Mouse (Mus musculus) naive thymus-derived CD4-positive, alpha-beta T cell, adult 5 months (primary cell): Measurements from ENCODE around the gene Tie1. TPM values are rescaled to one million over a fixed set of nuclear protein-coding genes. Genes with fewer than 3 reads are reported as not detected.

Source experiments
- polyA plus RNA-seq: library from polyadenylated mRNA; unstranded; fragments of 100-300 nt; shearing (Covaris generic); gene quantifications from one replicate; pipeline ENCODE4 v1.2.1, GENCODE M21; 2017

Tie1 gene
- not detected for polyA plus RNA-seq

GRCm38 (mm10) chr4:118489717-118490132, at the start of gene Tie1:
Gene Tie1 (minus strand): TSS chr4:118490061.

DNA sequence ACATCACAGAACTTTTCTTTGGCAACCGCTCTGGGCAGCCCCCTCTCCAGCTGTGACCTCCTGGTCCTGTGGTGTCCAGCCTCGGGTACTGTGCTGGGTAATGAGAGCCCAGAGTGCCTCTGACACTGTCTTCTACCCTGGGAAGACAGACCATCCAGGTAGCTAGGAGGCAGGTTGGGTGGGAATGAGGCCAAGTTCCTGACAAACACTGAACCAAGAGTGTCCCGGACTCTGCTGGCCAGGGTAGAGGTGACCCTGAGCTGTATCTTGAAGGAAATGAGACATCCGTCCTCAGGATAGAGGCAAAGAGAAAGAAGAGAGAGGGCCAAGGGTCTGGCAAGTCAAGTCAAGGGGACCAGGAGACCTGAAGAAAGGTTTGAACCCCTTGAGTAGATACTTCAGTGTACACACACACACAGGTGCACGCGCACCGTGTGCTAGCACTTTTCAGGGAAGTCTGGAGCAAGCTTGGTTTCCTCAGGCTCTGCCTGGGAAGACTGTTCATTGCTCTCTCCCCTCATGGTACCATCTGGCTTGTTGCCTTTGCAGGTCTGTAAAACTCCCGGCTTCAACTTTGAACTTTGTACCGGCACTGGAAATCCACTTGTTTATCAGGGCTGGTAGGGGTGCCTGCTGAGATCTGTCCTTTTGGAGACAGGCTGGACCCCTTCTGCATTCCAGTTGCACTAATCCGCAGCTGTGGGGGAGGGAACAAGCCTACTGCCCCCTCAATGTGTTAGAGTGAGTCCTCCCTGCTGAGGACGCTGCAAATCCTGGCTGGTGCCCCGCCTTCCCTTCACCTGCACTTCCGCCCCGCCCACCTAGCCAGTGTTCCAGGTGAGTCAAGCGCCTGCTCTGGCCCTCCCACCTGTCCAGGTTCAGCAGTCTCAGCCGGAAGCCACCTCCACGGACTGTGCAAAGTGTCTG, 36.8 kb upstream of the Tie1 start, which contains the start of gene 2610528J11Rik:
Gene 2610528J11Rik (plus strand): TSS at position 592 of the 927 bp plus-strand sequence.

DNA sequence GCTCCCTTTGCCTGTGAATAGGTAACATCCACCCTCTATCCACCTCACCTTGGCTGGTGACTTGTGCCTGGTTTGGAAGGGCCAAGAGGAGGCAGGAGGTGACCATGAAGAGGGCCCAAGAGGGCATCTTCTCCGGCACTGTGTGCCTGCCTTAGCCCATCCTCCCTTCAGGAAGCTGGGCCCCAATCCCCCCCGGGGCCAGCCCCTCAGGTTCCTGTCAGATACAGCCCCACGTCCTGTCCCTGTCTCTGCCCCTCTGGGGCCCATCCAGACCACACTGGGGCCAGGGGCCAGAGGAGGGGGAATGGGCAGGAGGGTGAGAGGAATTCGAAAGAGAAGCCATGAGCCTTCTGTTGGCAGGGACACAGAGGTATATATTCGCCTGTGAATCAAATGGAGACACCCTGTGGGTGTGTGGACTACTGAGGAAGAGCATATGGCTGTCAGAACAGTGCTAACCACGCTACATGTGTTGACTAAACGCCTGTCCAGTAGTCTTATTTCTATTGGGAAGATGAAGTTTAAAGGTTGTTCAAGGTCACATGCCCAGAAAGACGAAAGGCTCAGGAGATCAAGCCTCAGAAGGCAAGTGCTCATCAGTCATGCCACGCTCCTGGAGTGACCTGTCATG, 32.4 kb downstream of the Tie1 start, which contains the start of gene Mpl:
Gene Mpl (minus strand): TSS at position 169 of the 631 bp plus-strand sequence.

DNA sequence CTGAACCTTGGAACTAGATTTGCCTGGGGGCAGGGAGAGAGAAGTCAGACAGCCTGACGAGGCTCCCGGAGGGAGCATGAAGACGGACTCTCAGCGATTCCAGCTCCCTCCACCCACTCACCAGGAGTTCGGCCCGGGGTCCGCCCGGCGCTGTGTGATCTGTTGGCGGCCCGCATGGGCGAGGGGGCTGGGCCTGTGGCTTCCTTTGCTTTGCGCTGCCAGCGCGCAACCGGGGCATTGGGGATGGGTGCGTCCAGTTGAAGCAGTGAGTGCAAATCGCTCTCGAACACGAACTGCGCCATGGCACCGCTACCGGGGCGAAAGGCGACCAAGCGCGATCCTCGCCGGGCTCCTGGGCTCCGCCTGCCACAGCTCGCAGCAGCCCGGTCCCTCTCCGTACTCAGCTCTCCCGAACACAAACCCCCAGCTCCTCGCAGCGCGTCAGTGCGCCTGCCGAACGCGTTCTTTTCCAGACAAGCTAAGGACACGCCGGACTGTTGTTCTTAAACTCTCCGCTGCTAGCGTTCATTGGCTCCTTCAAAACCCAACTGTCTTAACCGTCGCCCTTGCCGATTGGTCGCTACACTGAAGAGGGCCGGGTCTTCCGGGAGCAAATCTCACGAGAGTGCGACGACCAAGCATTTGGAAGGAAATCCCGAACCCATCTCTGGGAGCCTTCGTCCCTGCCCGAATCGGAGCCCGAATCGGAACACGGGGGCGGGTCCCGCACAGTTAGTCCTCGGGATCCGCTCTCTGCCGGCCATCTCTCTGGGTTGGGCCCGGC, 52.8 kb downstream of the Tie1 start, which contains the start of gene Cdc20:
Gene Cdc20 (minus strand): TSS at position 533 of the 784 bp plus-strand sequence.

DNA sequence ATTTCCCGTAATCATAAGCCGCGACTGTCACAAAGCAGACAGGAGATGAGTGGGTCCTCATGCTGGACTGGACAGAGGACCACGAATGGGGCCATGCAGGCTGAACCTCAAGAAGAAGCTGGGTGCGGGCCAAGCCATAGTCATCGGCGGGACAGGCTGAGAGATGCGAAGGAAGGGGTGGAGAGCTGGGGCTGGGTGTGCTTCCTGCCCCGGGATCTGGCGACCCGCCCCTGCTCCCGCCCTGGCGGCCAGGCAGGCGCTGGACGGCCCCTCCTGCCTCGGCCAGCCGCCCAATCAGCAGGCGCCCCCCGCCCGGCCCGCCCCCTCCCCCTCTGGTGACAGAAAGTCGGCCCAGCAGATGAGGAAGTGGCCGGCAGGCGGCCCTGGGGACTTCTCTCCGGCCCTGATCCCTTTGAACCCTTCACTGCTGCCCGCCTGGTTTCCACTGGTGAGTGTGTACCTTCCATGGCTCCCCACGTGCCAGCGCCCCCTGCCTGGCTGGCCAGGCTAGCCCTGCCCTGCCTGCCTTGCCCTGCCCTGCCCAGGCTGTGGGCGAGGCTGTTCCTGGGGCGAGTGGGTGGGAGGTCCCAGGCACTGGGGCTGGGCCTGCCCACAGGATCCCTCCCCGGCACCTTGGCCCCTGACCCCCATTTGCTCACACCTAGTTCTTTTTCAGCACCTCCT, 62.0 kb downstream of the Tie1 start, which contains the start of gene Elovl1:
Gene Elovl1 (plus strand): TSS at position 326 of the 684 bp plus-strand sequence.

Other genes starting within 250 kb of the Tie1 start
- gene Ptprf, start 198.7 kb downstream of the Tie1 start, polyA plus RNA-seq: 1.5 TPM
- gene Szt2, start 80.8 kb downstream of the Tie1 start, polyA plus RNA-seq: 14.5 TPM
- 42.6 TPM for gene Med8, start 80.7 kb downstream of the Tie1 start, polyA plus RNA-seq
- gene Elovl1, start 62.0 kb downstream of the Tie1 start, polyA plus RNA-seq: 66.7 TPM
- gene Cdc20, start 52.7 kb downstream of the Tie1 start, polyA plus RNA-seq: 9.7 TPM
- gene Mpl, start 32.5 kb downstream of the Tie1 start, polyA plus RNA-seq: not detected
- not detected for gene 2610528J11Rik, start 36.9 kb upstream of the Tie1 start, polyA plus RNA-seq
- gene Tmem125, start 54.0 kb upstream of the Tie1 start, polyA plus RNA-seq: not detected
- not detected for gene Cfap57, start 130.7 kb upstream of the Tie1 start, polyA plus RNA-seq
- 125 TPM for gene Ebna1bp2, start 130.7 kb upstream of the Tie1 start, polyA plus RNA-seq
- not detected for gene Olfr62, start 168.9 kb upstream of the Tie1 start, polyA plus RNA-seq
- gene Olfr1342, start 202.7 kb upstream of the Tie1 start, polyA plus RNA-seq: not detected
- 0.12 TPM for gene Olfr1341, start 213.5 kb upstream of the Tie1 start, polyA plus RNA-seq
- not detected for gene Olfr1340, start 230.1 kb upstream of the Tie1 start, polyA plus RNA-seq
- not detected for gene Olfr1339, start 242.1 kb upstream of the Tie1 start, polyA plus RNA-seq